ENCODE assay signal across 29 mouse cellular contexts in genomic region chr15:80610335-80610734, GRCm38 (mm10). TPM values are rescaled to one million over a fixed set of nuclear protein-coding genes. Genes with fewer than 3 reads are reported as not detected.
A peak's percentile ranks its signal among the peaks of the same experiment; 100 is the strongest.
DNase-seq lines count a peak whose midpoint lies in the region; ATAC-seq and TF ChIP-seq lines count a peak whose summit lies in the region.
"Had no signal": no experiment of that assay in that cellular context is flagged by ENCODE, and none has a peak within 500 bp of the region (broad histone marks: within the 10 kb centered on the region; RNA-seq: fewer than 3 reads in every experiment).

No protein-coding gene starts in this region.

- no peaks in the 10 kb centered on the region; the same call in 1 of the 2 replicates for H3K27me3 ChIP-seq in liver, embryonic 14.5 days (ENCODE audit: control insufficient read depth, insufficient read depth, low read length)
- H3K27me3 ChIP-seq in thymus, adult 2 months (ENCODE audit: control insufficient read depth, insufficient read depth, low read length): no peaks in the 10 kb centered on the region
- H3K27me3 ChIP-seq: CH12.LX; hindbrain, embryonic 12.5 days; hindbrain, embryonic 15.5 days had no signal

- peaks cover 11 to 17% of the 10 kb centered on the region in 2 experiments for H3K4me1 ChIP-seq in liver, embryonic 14.5 days (replicated peaks; ENCODE audit: control insufficient read depth in 2 of 2, insufficient read depth in 2 of 2, low read length in 1 of 2)
- H3K4me1 ChIP-seq in thymus, adult 2 months (replicated peaks; ENCODE audit: control insufficient read depth, insufficient read depth, low read length): peaks cover 68% of the 10 kb centered on the region

- no peak overlapping the region for H3K27ac ChIP-seq in liver, embryonic 14.5 days
- H3K27ac ChIP-seq in thymus, adult 2 months (ENCODE audit: control insufficient read depth, insufficient read depth, low read length): peak overlapping the region; percentile 26; the same call in 1 of the 2 replicates
- H3K27ac ChIP-seq: gastrocnemius, adult 2 months; hindbrain, embryonic 12.5 days; hindbrain, embryonic 15.5 days had no signal

- TF ChIP-seq POLR2A in thymus, adult 2 months (IDR thresholded peaks at IDR 0.05; ENCODE audit: control insufficient read depth, extremely low read depth, insufficient read depth, low read length, poor library complexity): no peak

- 0 out of 2 replicates have a peak overlapping the region, but pooled peaks have one; percentile 13 for H3K9ac ChIP-seq in liver, embryonic 14.5 days (replicated peaks)
- H3K9ac ChIP-seq: forebrain, postnatal 0 days; hindbrain, embryonic 12.5 days; hindbrain, embryonic 15.5 days had no signal

- WGBS in liver, embryonic 14.5 days (ENCODE audit: insufficient replicate concordance): 20% methylated on average over 2 of the region's 2 CpGs
- WGBS in thymus, adult 2 months: 57% methylated on average over 2 of the region's 2 CpGs

- ATAC-seq in CD4-positive, CD25-positive, alpha-beta regulatory T cell, adult 4 months: no peak
- ATAC-seq in liver, embryonic 14.5 days (ENCODE audit: insufficient read depth): no peak
- ATAC-seq: forebrain, embryonic 14.5 days; forebrain, postnatal 0 days; Patski had no signal

- H3K4me3 ChIP-seq in liver, embryonic 14.5 days (ENCODE audit: insufficient read depth in 1 of 2, low read depth in 2 of 2, low read length in 2 of 2): no peak overlapping the region
- H3K4me3 ChIP-seq in thymus, adult 2 months (ENCODE audit: control insufficient read depth, insufficient read depth, low read length): no peak overlapping the region
- H3K4me3 ChIP-seq: gastrocnemius, adult 2 months; hindbrain, embryonic 12.5 days; hindbrain, embryonic 15.5 days had no signal

- H3K9me3 ChIP-seq in liver, embryonic 14.5 days (ENCODE audit: control insufficient read depth, low read length): no peaks in the 10 kb centered on the region
- H3K9me3 ChIP-seq: G1E; hindbrain, embryonic 12.5 days; hindbrain, embryonic 15.5 days had no signal

- no peak overlapping the region; the same call in 1 of the 2 replicates for H3K4me2 ChIP-seq in liver, embryonic 14.5 days (ENCODE audit: low read depth)
- H3K4me2 ChIP-seq: heart, embryonic 11.5 days; hindbrain, embryonic 12.5 days; hindbrain, embryonic 15.5 days had no signal

- DNase-seq in CD4-positive, CD25-positive, alpha-beta regulatory T cell, adult 2 months (ENCODE audit: low read depth, low spot score): peak; percentile 50
- no peak for DNase-seq in liver, embryonic 14.5 days (ENCODE audit: low read depth in 3 of 3, low spot score in 3 of 3)
- DNase-seq in liver: no peak
- DNase-seq in thymus, adult 2 months: no peak
- DNase-seq in thymus, postnatal 0 days (ENCODE audit: low spot score): no peak
- peak; percentile 65 for DNase-seq in naive thymus-derived CD4-positive, alpha-beta T cell, adult 2 months (ENCODE audit: low read depth)
- no peak for DNase-seq in cerebellum, adult 11-12 months
- DNase-seq: adrenal gland, adult 8-10 months; adrenal gland, postnatal 25 days; cerebellum, adult 18-20 months; cerebellum, adult 9-10 months; cerebellum, postnatal 14 days; forebrain, postnatal 0 days; gastrocnemius, adult 2 months; gastrocnemius, postnatal 14 days; heart, adult 11 months had no signal

- no peak for TF ChIP-seq EP300 in liver, embryonic 14.5 days (IDR thresholded peaks at IDR 0.05; ENCODE audit: low read depth)

- no peak for TF ChIP-seq CTCF in liver, embryonic 14.5 days (IDR thresholded peaks at IDR 0.05; ENCODE audit: low read depth)
- no peak for TF ChIP-seq CTCF in thymus, adult 2 months (IDR thresholded peaks at IDR 0.05; ENCODE audit: borderline replicate concordance, control insufficient read depth, extremely low read depth, insufficient read depth, low read length, poor library complexity)

- H3K36me3 ChIP-seq in liver, embryonic 14.5 days (replicated peaks; ENCODE audit: control insufficient read depth, insufficient read depth, low read depth): no peaks in the 10 kb centered on the region
- 0 out of 2 replicates have a peak, but pooled peaks cover 5% of the 10 kb centered on the region for H3K36me3 ChIP-seq in thymus, adult 2 months (ENCODE audit: control insufficient read depth, insufficient read depth, low read length)
- H3K36me3 ChIP-seq: G1E; hindbrain, embryonic 12.5 days; hindbrain, embryonic 15.5 days had no signal

RNA-seq across cellular contexts. Expression of gene Grap2, which starts 37.9 kb away (rescaled TPM):
- 10 to 100 TPM; 37.7 to 55.0 TPM for polyA plus RNA-seq in CD4-positive, CD25-positive, alpha-beta regulatory T cell, adult 4 months (2017; shearing (Covaris generic))
- polyA plus RNA-seq in liver, embryonic 14.5 days (2012; rRNA removed): 8.7 and 9.2 TPM in 2 replicates
- polyA plus RNA-seq in liver, embryonic 14.5 days (2014; fragmentation: Nextera tagmentation; extraction: Ambion mirVana): 21.7 and 21.8 TPM in 2 replicates
- polyA plus RNA-seq in thymus, adult 2 months (2012; rRNA removed): 139 and 162 TPM in 2 replicates
- 90.8 and 112 TPM in 2 replicates for polyA plus RNA-seq in thymus, postnatal 0 days (2015; fragmentation: Nextera tagmentation; extraction: Ambion mirVana)
- polyA plus RNA-seq: forebrain, postnatal 0 days; Patski had no signal

RNA-seq across cellular contexts. Expression of gene Enthd1, which starts 45.4 kb away (rescaled TPM):
- polyA plus RNA-seq in CD4-positive, CD25-positive, alpha-beta regulatory T cell, adult 4 months (2017; shearing (Covaris generic)): under 1 TPM in 1 of 2 experiments, not detected in 1; 0.24 TPM
- not detected in 2 replicates for polyA plus RNA-seq in liver, embryonic 14.5 days (2012; rRNA removed)
- not detected in 2 replicates for polyA plus RNA-seq in liver, embryonic 14.5 days (2014; fragmentation: Nextera tagmentation; extraction: Ambion mirVana)
- 0.09 TPM in 2 replicates for polyA plus RNA-seq in thymus, adult 2 months (2012; rRNA removed)
- 0.17 and 0.33 TPM in 2 replicates for polyA plus RNA-seq in thymus, postnatal 0 days (2015; fragmentation: Nextera tagmentation; extraction: Ambion mirVana)
- polyA plus RNA-seq: brain, embryonic 14.5 days; embryonic facial prominence, embryonic 11.5 days; forebrain, embryonic 11.5 days; forebrain, embryonic 14.5 days; forebrain, postnatal 0 days; G1E; heart, embryonic 11.5 days; heart, embryonic 14.5 days; heart, postnatal 0 days; hindbrain, embryonic 12.5 days; hindbrain, embryonic 15.5 days; Patski had no signal

Comparison
In these comparisons a context has a peak if more than half of its experiments do, and no peak if none do; other contexts are left out.
1. DNase-seq: peak in CD4-positive, CD25-positive, alpha-beta regulatory T cell, adult 2 months (single experiment) and naive thymus-derived CD4-positive, alpha-beta T cell, adult 2 months (single experiment); none in liver, embryonic 14.5 days (0 of 3), liver (single experiment), thymus, adult 2 months (single experiment), thymus, postnatal 0 days (single experiment) and cerebellum, adult 11-12 months (single experiment).